Mouse (Mus musculus) monocyte, adult 5-6 weeks (primary cell): Measurements from ENCODE around the gene Tspan32. TPM values are rescaled to one million over a fixed set of nuclear protein-coding genes. Genes with fewer than 3 reads are reported as not detected.

Experiments
- ATAC-seq: fragments of 153-309, 156-312 bp; replicated peaks from 2 replicates; pipeline ENCODE4 v1.8.0; 2017; ENCODE audit warnings: mild to moderate bottlenecking; ENCODE audit not compliant: low TSS enrichment, insufficient number of reproducible peaks, severe bottlenecking, poor library complexity, low FRiP score
- total RNA-seq: library from RNA; stranded (forward); fragments of 200-1000, 200-491, 200-594 nt; gene quantifications from 3 replicates; pipeline ENCODE4 v1.2.3, GENCODE M21; 2017

Tspan32 gene
- total RNA-seq, 1 experiment from 2014 or later = 75.2 TPM

GRCm38 (mm10) chr7:143006756-143007598, 2.1 kb downstream of the Tspan32 start:
- no peak for ATAC-seq

GRCm38 (mm10) chr7:143007599-143008369, 2.9 kb downstream of the Tspan32 start:
- peak; percentile 57 for ATAC-seq

GRCm38 (mm10) chr7:143008370-143008926, 3.6 kb downstream of the Tspan32 start:
- ATAC-seq = 0 out of 2 replicates have a peak, but pooled peaks have one; percentile 18

GRCm38 (mm10) chr7:143008996-143009665, 4.3 kb downstream of the Tspan32 start:
- ATAC-seq = no peak

- no peak for ATAC-seq
Measured at GRCm38 (mm10) chr7:143009996-143010395, 5.2 kb downstream of the Tspan32 start.

GRCm38 (mm10) chr7:143011226-143011625, 6.4 kb downstream of the Tspan32 start:
- no peak for ATAC-seq

GRCm38 (mm10) chr7:143012230-143012875, 7.5 kb downstream of the Tspan32 start:
- ATAC-seq = no peak

GRCm38 (mm10) chr7:143013420-143014178, 8.8 kb downstream of the Tspan32 start:
- no peak for ATAC-seq

GRCm38 (mm10) chr7:143014862-143015659, 10.2 kb downstream of the Tspan32 start:
- ATAC-seq = no peak

- no peak for ATAC-seq
Measured at GRCm38 (mm10) chr7:143015755-143016423, 11.0 kb downstream of the Tspan32 start.

- no peak for ATAC-seq
Measured at GRCm38 (mm10) chr7:143016424-143017142, 11.7 kb downstream of the Tspan32 start.

- ATAC-seq = no peak
Measured at GRCm38 (mm10) chr7:143017181-143017580, 12.3 kb downstream of the Tspan32 start.

GRCm38 (mm10) chr7:143020040-143020439, 15.2 kb downstream of the Tspan32 start:
- no peak for ATAC-seq

GRCm38 (mm10) chr7:143020764-143021163, 15.9 kb downstream of the Tspan32 start:
- no peak for ATAC-seq

- ATAC-seq = peak; percentile 69; the same call in 1 of the 2 replicates
Measured at GRCm38 (mm10) chr7:143021356-143022164, 16.7 kb downstream of the Tspan32 start.
